Mouse (Mus musculus) forebrain, embryonic 12.5 days (tissue): ENCODE data around the gene Haspin. TPM values are rescaled to one million over a fixed set of nuclear protein-coding genes. Genes with fewer than 3 reads are reported as not detected.
"Not testable (repeated sequence)": the region's sequence is repeated elsewhere in the genome, so short reads cannot be mapped to it uniquely, and the experiment has no call there.

ENCODE experiments used
- ATAC-seq: fragments of 200-750 bp; cut with Nextera tagmentation; 2 replicates; pipeline ENCODE4 v1.8.0; 2017; ENCODE audit warnings: moderate TSS enrichment; ENCODE audit not compliant: low FRiP score
- H3K27ac ChIP-seq: fragments of 300-500 bp; sonication (generic); 2 replicates; pipeline ENCODE4 v1.5.1; 2016; ENCODE audit warnings: mild to moderate bottlenecking
- H3K27me3 ChIP-seq: fragments of 300-500 bp; sonication (generic); 2 replicates; pipeline ENCODE4 v1.6.1; 2016; ENCODE audit warnings: mild to moderate bottlenecking
- H3K36me3 ChIP-seq: fragments of 300-500 bp; sonication (generic); replicated peaks from 2 replicates; pipeline ENCODE4 v1.6.1; 2016; ENCODE audit warnings: mild to moderate bottlenecking
- H3K4me1 ChIP-seq: fragments of 300-500 bp; sonication (generic); 2 replicates; pipeline ENCODE4 v1.6.1; 2016
- H3K4me2 ChIP-seq: fragments of 300-500 bp; sonication (generic); 2 replicates; pipeline ENCODE4 v1.6.1; 2016; ENCODE audit warnings: mild to moderate bottlenecking, moderate library complexity
- H3K4me3 ChIP-seq: fragments of 300-500 bp; sonication (generic); replicated peaks from 2 replicates; pipeline ENCODE4 v1.5.1; 2016; ENCODE audit warnings: mild to moderate bottlenecking
- H3K9ac ChIP-seq: fragments of 300-500 bp; sonication (generic); 2 replicates; pipeline ENCODE4 v1.6.1; 2016; ENCODE audit warnings: mild to moderate bottlenecking
- H3K9me3 ChIP-seq: fragments of 300-500 bp; sonication (generic); 2 replicates; pipeline ENCODE4 v1.6.1; 2016
- WGBS: fragments of 180-500 bp; shearing (Covaris S2); methylation state at CpG from one replicate; pipeline ENCODE4 v1.1.7; 2016; 5-methylcytosine and 5-hydroxymethylcytosine counted together
- polyA plus RNA-seq: library from polyadenylated mRNA; unstranded; fragments of >200 nt; fragmentation: Nextera tagmentation; extraction: Ambion mirVana; gene quantifications from 2 replicates; pipeline ENCODE4 v1.2.1, GENCODE M21; 2016

Gene Haspin
- polyA plus RNA-seq, 1 experiment from 2014 or later, result 18.5 TPM

GRCm38 (mm10) chr11:73134222-73134621, 3.9 kb downstream of the Haspin start:
- WGBS, result 94% methylated on average over 5 of the region's 5 CpGs
- Histone ChIP-seq H3K27ac (no peak overlapping the region), H3K9ac (no peak overlapping the region), H3K27me3 (no peaks in the 10 kb centered on the region), H3K4me3 (no peak overlapping the region), H3K9me3 (no peaks in the 10 kb centered on the region), H3K4me1 (peaks cover 41% of the 10 kb centered on the region), H3K4me2 (peak overlapping the region; percentile 15), H3K36me3 (peaks cover 55% of the 10 kb centered on the region)
- ATAC-seq, result no peak

DNA sequence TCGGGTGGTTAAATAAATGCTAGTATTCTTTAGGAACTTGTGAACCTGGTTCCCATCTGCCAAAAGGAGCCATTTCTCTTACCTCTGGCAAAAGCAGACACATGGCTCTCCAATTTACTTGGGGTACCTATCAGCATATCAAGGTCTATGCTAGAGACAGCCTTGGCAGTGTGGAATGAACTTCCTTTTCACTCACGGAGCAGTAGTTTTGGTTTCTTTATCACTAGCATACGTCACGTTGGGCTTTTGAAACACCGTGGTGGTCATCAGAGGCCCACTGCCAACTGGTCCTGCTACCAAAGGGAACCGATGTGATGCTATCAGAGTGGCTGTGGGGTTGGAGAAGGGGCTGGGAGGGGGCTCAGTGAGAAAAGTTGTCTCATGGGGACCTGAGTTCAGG, 5.1 kb downstream of the Haspin start:
- Histone ChIP-seq H3K4me1 (peaks cover 36% of the 10 kb centered on the region), H3K4me2 (no peak overlapping the region), H3K36me3 (peaks cover 57% of the 10 kb centered on the region), H3K4me3 (no peak overlapping the region), H3K27me3 (no peaks in the 10 kb centered on the region), H3K27ac (no peak overlapping the region), H3K9me3 (no peaks in the 10 kb centered on the region), H3K9ac (no peak overlapping the region)
- 96% methylated on average over 6 of the region's 6 CpGs for WGBS
- ATAC-seq, result no peak

- ATAC-seq, result no peak
- no peak overlapping the region for H3K4me2 ChIP-seq
- no peak overlapping the region for H3K9ac ChIP-seq
- 84% methylated on average over 7 of the region's 7 CpGs for WGBS
- no peak overlapping the region for H3K4me3 ChIP-seq
- no peaks in the 10 kb centered on the region for H3K9me3 ChIP-seq
- H3K4me1 ChIP-seq, result peaks cover 19% of the 10 kb centered on the region
- H3K27ac ChIP-seq, result no peak overlapping the region
- no peaks in the 10 kb centered on the region for H3K27me3 ChIP-seq
- peaks cover 55% of the 10 kb centered on the region for H3K36me3 ChIP-seq
These were observed 7.1 kb downstream of the Haspin start for GRCm38 (mm10) chr11:73131020-73131419.

GRCm38 (mm10) chr11:73126495-73126894, 11.6 kb downstream of the Haspin start:
- no peak for ATAC-seq
- WGBS, result 92% methylated on average over 6 of the region's 6 CpGs
- no peak overlapping the region for H3K4me3 ChIP-seq
- H3K36me3 ChIP-seq, result peaks cover 25% of the 10 kb centered on the region
- no peak overlapping the region for H3K27ac ChIP-seq
- H3K9me3 ChIP-seq, result no peaks in the 10 kb centered on the region
- no peaks in the 10 kb centered on the region for H3K4me1 ChIP-seq
- no peak overlapping the region for H3K4me2 ChIP-seq
- H3K27me3 ChIP-seq, result no peaks in the 10 kb centered on the region
- no peak overlapping the region for H3K9ac ChIP-seq

- H3K27ac ChIP-seq, result no peak overlapping the region
- H3K4me2 ChIP-seq, result no peak overlapping the region
- no peak overlapping the region for H3K9ac ChIP-seq
- H3K9me3 ChIP-seq, result no peaks in the 10 kb centered on the region
- no peaks in the 10 kb centered on the region for H3K36me3 ChIP-seq
- 73% methylated on average over 6 of the region's 6 CpGs for WGBS
- ATAC-seq, result no peak
- no peaks in the 10 kb centered on the region for H3K4me1 ChIP-seq
- no peaks in the 10 kb centered on the region for H3K27me3 ChIP-seq
- no peak overlapping the region for H3K4me3 ChIP-seq
These were observed 26.7 kb downstream of the Haspin start for GRCm38 (mm10) chr11:73111414-73111813.

- Histone ChIP-seq H3K4me3 (no peak overlapping the region), H3K4me2 (no peak overlapping the region), H3K4me1 (no peaks in the 10 kb centered on the region), H3K9me3 (no peaks in the 10 kb centered on the region), H3K27ac (no peak overlapping the region), H3K27me3 (no peaks in the 10 kb centered on the region), H3K9ac (no peak overlapping the region), H3K36me3 (no peaks in the 10 kb centered on the region)
- 84% methylated on average over 3 of the region's 3 CpGs for WGBS
- no peak for ATAC-seq
These were observed 28.2 kb downstream of the Haspin start for GRCm38 (mm10) chr11:73109941-73110340.

DNA sequence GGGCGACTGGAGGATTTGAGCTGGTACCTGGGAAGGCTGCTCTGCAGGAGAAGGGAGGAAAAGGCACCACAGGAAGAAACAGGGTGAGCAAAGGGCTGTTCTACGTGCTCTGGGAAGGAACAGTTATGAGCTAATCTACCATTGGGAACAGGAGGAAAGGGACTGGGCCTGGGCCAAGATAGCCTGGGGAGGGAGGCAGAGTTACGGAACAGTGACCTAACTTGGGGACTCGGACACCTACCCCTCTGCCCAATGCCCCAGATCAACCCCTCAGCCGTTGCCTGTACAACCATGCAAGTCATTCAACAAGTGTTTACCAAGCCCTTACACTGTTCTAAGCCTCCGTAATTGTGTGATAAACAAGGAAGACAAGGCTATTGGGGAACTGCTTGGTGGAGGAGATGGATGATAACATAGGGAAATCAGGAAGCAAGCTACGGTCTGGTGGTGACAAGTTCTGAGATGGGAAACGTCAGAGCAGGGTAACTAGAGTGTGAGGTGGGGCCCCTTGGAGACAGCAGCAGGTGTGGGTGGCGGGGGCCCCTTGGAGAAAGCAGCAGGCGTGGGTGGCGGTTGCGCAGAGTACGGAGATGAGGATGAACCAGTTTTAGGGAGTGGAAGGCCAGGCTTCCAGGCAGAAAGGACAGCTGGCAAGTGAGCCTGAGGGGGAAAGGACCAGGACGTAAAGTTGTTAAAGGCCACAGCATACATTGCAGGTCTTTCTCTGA, 29.0 kb downstream of the Haspin start:
- H3K4me2 ChIP-seq, result no peak overlapping the region
- 84% methylated on average over 14 of the region's 14 CpGs for WGBS
- H3K36me3 ChIP-seq, result no peaks in the 10 kb centered on the region

DNA sequence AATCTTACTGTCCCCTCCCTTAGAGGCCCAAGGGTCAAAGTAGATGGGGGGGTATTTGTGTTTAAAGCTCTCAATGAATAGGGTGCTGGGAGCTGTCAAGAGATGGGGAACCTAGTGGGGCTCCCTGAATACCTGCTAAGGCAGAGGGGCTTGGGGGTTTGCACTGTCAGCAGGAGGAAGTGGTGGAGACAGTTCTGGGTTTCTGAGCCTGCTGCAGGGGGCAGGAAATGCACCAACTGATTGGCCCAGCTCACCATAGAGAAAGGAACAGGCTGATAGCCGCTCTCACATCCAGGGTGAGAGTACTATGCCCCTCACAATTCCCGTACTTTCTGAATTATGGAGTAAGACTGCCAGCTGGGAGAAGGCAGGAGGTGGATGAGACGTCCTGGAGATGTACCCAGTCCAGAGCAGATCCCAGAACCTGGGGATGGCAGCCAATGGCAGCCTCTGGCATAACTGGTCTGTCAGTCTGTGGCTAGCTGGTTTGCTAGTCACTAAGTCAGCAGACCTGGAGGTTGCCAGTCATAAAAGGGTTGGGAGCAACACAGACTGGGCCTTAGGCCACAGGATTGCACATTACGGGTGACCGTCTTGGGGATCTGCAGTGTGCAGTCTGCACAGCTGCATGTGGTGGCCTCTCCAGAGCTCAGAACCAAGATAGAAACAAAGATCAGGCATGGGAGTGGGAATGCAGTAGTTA, 29.7 kb downstream of the Haspin start:
- Histone ChIP-seq H3K9ac (no peak overlapping the region), H3K27ac (no peak overlapping the region), H3K4me2 (no peak overlapping the region), H3K27me3 (no peaks in the 10 kb centered on the region), H3K4me1 (no peaks in the 10 kb centered on the region), H3K36me3 (no peaks in the 10 kb centered on the region), H3K4me3 (no peak overlapping the region), H3K9me3 (no peaks in the 10 kb centered on the region)
- no peak for ATAC-seq
- WGBS, result 82% methylated on average over 5 of the region's 5 CpGs

More for the DNA sequence above, 29.0 kb downstream of the Haspin start:
- H3K9me3 ChIP-seq, result no peaks in the 10 kb centered on the region
- no peak for ATAC-seq
- H3K4me3 ChIP-seq, result no peak overlapping the region
- no peak overlapping the region for H3K9ac ChIP-seq
- no peak overlapping the region for H3K27ac ChIP-seq
- H3K27me3 ChIP-seq, result no peaks in the 10 kb centered on the region
- no peaks in the 10 kb centered on the region for H3K4me1 ChIP-seq

- H3K4me3 ChIP-seq, H3K27ac ChIP-seq, H3K9me3 ChIP-seq, H3K9ac ChIP-seq, H3K4me2 ChIP-seq, ATAC-seq, H3K27me3 ChIP-seq, H3K4me1 ChIP-seq, H3K36me3 ChIP-seq: not testable (repeated sequence)
- 48% methylated on average over 3 of the region's 3 CpGs for WGBS
These were observed 30.7 kb downstream of the Haspin start for GRCm38 (mm10) chr11:73107358-73107757.

- Histone ChIP-seq H3K4me1 (no peaks in the 10 kb centered on the region), H3K9me3 (no peaks in the 10 kb centered on the region), H3K36me3 (no peaks in the 10 kb centered on the region), H3K4me3 (no peak overlapping the region), H3K9ac (no peak overlapping the region), H3K27me3 (no peaks in the 10 kb centered on the region), H3K4me2 (no peak overlapping the region), H3K27ac (no peak overlapping the region)
- WGBS, result 50% methylated on average over 3 of the region's 3 CpGs
- no peak for ATAC-seq
These were observed 32.8 kb downstream of the Haspin start for GRCm38 (mm10) chr11:73105246-73105645.

DNA sequence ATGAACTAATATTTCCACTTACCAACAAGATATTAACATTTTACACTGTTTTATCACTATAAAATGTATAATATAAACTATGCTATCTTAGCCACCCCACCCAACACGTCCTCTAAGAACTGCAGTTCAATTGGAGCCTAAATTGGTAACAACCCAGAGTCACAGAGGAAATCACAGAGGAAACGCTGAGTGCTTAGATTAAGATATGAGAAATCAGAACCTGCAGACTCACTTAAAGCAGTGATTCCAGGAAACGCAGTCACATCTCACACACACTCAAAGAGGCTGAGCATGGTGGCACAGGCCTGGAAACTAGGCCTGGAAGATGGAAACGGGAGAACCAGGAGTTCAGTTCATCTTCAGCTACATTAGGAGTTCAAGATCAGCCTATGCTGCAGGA, 36.8 kb downstream of the Haspin start:
- no peak overlapping the region for H3K9ac ChIP-seq
- 85% methylated on average over 4 of the region's 4 CpGs for WGBS

DNA sequence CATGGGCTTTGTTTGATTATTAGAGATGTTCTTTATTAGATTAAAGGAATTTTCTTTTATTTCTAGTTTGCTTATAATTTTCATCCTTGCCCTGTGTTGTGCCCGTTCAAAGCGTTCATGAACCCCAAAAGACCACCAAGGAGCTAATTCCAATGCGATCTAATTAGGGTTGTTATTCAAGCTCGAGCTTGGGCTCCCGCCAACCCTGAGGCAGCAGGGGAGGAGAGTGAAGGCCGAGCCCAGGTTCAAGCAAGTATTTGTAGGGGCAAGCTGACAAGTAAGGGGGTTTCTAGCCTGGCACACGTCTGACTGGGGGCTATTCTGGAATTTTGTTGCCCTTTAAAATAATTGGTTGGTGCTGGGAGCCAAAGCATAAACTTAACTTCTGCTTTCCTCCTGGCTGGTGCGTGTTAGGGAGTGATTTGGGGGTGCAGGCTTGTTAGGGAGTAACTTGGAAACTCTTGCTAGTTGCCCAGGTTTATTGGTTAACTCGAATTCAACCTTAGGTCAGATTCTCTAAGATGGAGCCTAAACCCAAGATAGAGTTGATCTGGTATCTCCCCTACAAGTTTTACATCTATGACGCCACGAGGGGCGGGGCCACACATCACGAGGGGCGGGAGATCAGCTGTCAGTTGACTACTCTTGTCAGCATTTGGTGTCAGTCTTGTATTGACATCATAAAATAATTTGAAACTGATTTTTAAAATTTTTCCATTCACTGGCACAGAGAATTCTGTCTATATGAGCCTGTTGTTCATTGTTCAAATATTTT, 37.9 kb downstream of the Haspin start:
- no peak overlapping the region for H3K4me3 ChIP-seq
- WGBS, result 63% methylated on average over 14 of the region's 14 CpGs
- no peaks in the 10 kb centered on the region for H3K27me3 ChIP-seq
- no peaks in the 10 kb centered on the region for H3K4me1 ChIP-seq
- H3K9me3 ChIP-seq, result no peaks in the 10 kb centered on the region
- H3K9ac ChIP-seq, result no peak overlapping the region
- no peak overlapping the region for H3K27ac ChIP-seq
- no peaks in the 10 kb centered on the region for H3K36me3 ChIP-seq
- ATAC-seq, result no peak
- no peak overlapping the region for H3K4me2 ChIP-seq

More for the DNA sequence above, 36.8 kb downstream of the Haspin start:
- Histone ChIP-seq H3K4me1 (no peaks in the 10 kb centered on the region), H3K4me3 (no peak overlapping the region), H3K36me3 (no peaks in the 10 kb centered on the region), H3K27ac (no peak overlapping the region), H3K27me3 (no peaks in the 10 kb centered on the region), H3K4me2 (no peak overlapping the region), H3K9me3 (no peaks in the 10 kb centered on the region)
- ATAC-seq, result no peak
